Mouse (Mus musculus) lung, postnatal 0 days (tissue): ENCODE measurements around the gene Cobl. TPM values are rescaled to one million over a fixed set of nuclear protein-coding genes. Genes with fewer than 3 reads are reported as not detected.

Experiments used
- ATAC-seq: fragments of 200-750 bp; cut with Nextera tagmentation; 2 replicates; pipeline ENCODE4 v1.8.0; 2017; ENCODE audit warnings: moderate library complexity
- DNase-seq: peaks from one replicate; pipeline ENCODE4 v3.0.0-alpha.2; 2016; ENCODE audit warnings: low spot score
- H3K27ac ChIP-seq: fragments of 300-500 bp; sonication (generic); 2 replicates; pipeline ENCODE4 v1.5.1; 2014; ENCODE audit warnings: antibody characterized with exemption, mild to moderate bottlenecking, low read length, mixed read lengths
- H3K27me3 ChIP-seq: fragments of 300-500 bp; sonication (generic); replicated peaks from 2 replicates; pipeline ENCODE4 v1.6.1; 2014; ENCODE audit warnings: low read length, mixed read lengths; ENCODE audit not compliant: insufficient read depth
- H3K36me3 ChIP-seq: fragments of 300-500 bp; sonication (generic); 2 replicates; pipeline ENCODE4 v1.6.1; 2014; ENCODE audit warnings: low read length, mixed read lengths; ENCODE audit not compliant: insufficient read depth
- H3K4me1 ChIP-seq: fragments of 300-500 bp; sonication (generic); 2 replicates; pipeline ENCODE4 v1.6.1; 2014; ENCODE audit warnings: antibody characterized with exemption, low read depth, low read length, mixed read lengths; ENCODE audit not compliant: insufficient read depth
- H3K4me2 ChIP-seq: fragments of 300-500 bp; sonication (generic); replicated peaks from 2 replicates; pipeline ENCODE4 v1.6.1; 2014; ENCODE audit warnings: low read depth, mild to moderate bottlenecking, low read length, moderate library complexity, mixed read lengths
- H3K4me3 ChIP-seq: fragments of 300-500 bp; sonication (generic); 2 replicates; pipeline ENCODE4 v1.5.1; 2014; ENCODE audit warnings: low read depth, low read length
- H3K9ac ChIP-seq: fragments of 300-500 bp; sonication (generic); replicated peaks from 2 replicates; pipeline ENCODE4 v1.6.1; 2014; ENCODE audit warnings: low read depth, mild to moderate bottlenecking
- H3K9me3 ChIP-seq: fragments of 300-500 bp; sonication (generic); 2 replicates; pipeline ENCODE4 v1.6.1; 2016; ENCODE audit warnings: low read length, mixed read lengths
- CTCF ChIP-seq: IDR thresholded peaks from 2 replicates; pipeline ENCODE4 v1.5.1; 2016; ENCODE audit warnings: antibody characterized with exemption, mild to moderate bottlenecking
- EP300 ChIP-seq: IDR thresholded peaks from 2 replicates; pipeline ENCODE4 v1.6.1; 2016; ENCODE audit warnings: antibody characterized with exemption, mild to moderate bottlenecking, control low read depth
- WGBS: fragments of 180-500 bp; shearing (Covaris S2); extraction: QIAGEN DNeasy Blood & Tissue Kit; methylation state at CpG from one replicate; pipeline ENCODE4 v1.1.7; 2014; 5-methylcytosine and 5-hydroxymethylcytosine counted together
- polyA plus RNA-seq: library from polyadenylated mRNA; unstranded; fragments of >200 nt; fragmentation: Nextera tagmentation; extraction: Ambion mirVana; gene quantifications from 2 replicates; pipeline ENCODE4 v1.2.1, GENCODE M21; 2015

The Cobl gene
- 9.7 and 12.0 TPM in 2 replicates for polyA plus RNA-seq

GRCm38 (mm10) chr11:12464181-12465162 lies at the start of gene Cobl:
Gene Cobl, minus strand, starts transcription at chr11:12464960.
- peak within 1 kb of the TSS; percentile 62 for H3K4me3 ChIP-seq
- peaks cover 6% of the 10 kb centered on the region; the same call in 1 of the 2 replicates for H3K4me1 ChIP-seq
- peak within 1 kb of the TSS; percentile 88 for H3K4me2 ChIP-seq
- ATAC-seq (peak; percentile 87), DNase-seq (peak; percentile 72)
- TF ChIP-seq CTCF = no peak
- no peak for TF ChIP-seq EP300
- peak within 1 kb of the TSS; percentile 76 for H3K27ac ChIP-seq
- no peaks in the 10 kb centered on the region for H3K27me3 ChIP-seq
- no peaks in the 10 kb centered on the region for H3K9me3 ChIP-seq
- H3K9ac ChIP-seq = peak within 1 kb of the TSS; percentile 45
- H3K36me3 ChIP-seq = no peaks in the 10 kb centered on the region
- 1% methylated on average over 68 of the region's 89 CpGs for WGBS

DNA sequence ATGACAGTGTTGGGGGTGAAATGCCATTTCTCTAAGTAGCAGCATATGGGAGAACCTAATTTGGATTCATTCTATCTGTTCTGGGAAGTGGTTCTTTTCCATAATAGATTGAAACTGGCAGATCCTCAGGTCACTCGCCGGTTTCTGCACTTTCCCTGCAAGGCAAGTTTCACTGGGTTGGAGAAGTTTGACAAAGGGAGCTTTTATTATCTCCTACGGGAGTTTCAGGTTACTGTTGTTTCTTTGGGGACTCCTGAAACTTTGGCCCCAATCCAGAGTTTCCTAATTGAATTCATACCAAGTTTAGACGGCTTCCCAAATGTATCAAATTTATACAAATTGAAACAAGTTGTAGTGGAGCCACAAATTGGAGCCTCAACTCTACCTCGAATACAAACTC lies 49.0 kb upstream of the Cobl start:
- Histone ChIP-seq H3K27ac (no peak overlapping the region), H3K9me3 (no peaks in the 10 kb centered on the region), H3K27me3 (no peaks in the 10 kb centered on the region), H3K36me3 (no peaks in the 10 kb centered on the region), H3K4me2 (no peak overlapping the region), H3K4me1 (no peaks in the 10 kb centered on the region), H3K9ac (no peak overlapping the region), H3K4me3 (no peak overlapping the region)
- no peak for DNase-seq
- WGBS = 32% methylated on average over 5 of the region's 5 CpGs
- no peak for TF ChIP-seq EP300
- TF ChIP-seq CTCF = no peak
- no peak for ATAC-seq

DNA sequence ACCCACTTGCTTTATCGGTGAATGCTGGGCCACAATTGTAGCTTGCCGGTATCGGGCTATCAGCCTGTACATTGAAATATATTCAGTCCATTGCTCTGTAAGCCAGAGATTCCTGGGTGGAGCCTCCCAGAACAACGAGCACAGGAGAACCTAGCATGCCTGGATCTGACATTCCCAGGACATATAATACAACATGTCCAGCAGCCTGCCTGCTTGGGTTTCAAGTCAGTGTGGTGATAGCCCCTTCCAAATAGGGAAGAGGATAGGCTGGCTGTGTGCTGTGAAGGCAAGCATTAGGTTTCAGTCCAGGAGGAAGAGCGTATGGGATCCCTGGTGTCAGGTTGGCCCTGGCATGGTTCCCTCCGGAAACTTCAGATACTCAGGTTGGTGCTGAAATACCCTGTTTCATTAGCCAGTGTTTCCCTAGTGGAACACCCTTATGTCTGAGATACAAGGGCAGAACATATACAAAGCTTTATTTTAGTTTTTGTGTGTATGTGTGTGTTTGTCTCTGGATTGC lies 41.7 kb upstream of the Cobl start:
- WGBS = 88% methylated on average over 6 of the region's 6 CpGs
- no peak for ATAC-seq
- Histone ChIP-seq H3K27ac (no peak overlapping the region), H3K4me3 (no peak overlapping the region), H3K36me3 (no peaks in the 10 kb centered on the region), H3K9ac (no peak overlapping the region), H3K4me2 (no peak overlapping the region), H3K27me3 (no peaks in the 10 kb centered on the region), H3K4me1 (no peaks in the 10 kb centered on the region), H3K9me3 (no peaks in the 10 kb centered on the region)
- no peak for DNase-seq
- TF ChIP-seq EP300 = no peak
- no peak for TF ChIP-seq CTCF

GRCm38 (mm10) chr11:12503756-12504155 lies 39.0 kb upstream of the Cobl start:
- no peak overlapping the region for H3K9ac ChIP-seq
- H3K4me2 ChIP-seq = no peak overlapping the region
- H3K36me3 ChIP-seq = no peaks in the 10 kb centered on the region
- ATAC-seq = no peak
- H3K4me1 ChIP-seq = no peaks in the 10 kb centered on the region
- TF ChIP-seq CTCF = no peak
- TF ChIP-seq EP300 = no peak
- WGBS = 70% methylated on average over 4 of the region's 4 CpGs
- DNase-seq = no peak
- H3K4me3 ChIP-seq = no peak overlapping the region
- no peak overlapping the region for H3K27ac ChIP-seq
- no peaks in the 10 kb centered on the region for H3K9me3 ChIP-seq
- no peaks in the 10 kb centered on the region for H3K27me3 ChIP-seq

GRCm38 (mm10) chr11:12501721-12502120 lies 37.0 kb upstream of the Cobl start:
- WGBS = 75% methylated on average over 3 of the region's 3 CpGs
- H3K4me3 ChIP-seq = no peak overlapping the region
- no peaks in the 10 kb centered on the region for H3K4me1 ChIP-seq
- H3K9ac ChIP-seq = no peak overlapping the region
- no peak overlapping the region for H3K27ac ChIP-seq
- DNase-seq (no peak), ATAC-seq (no peak)
- no peak overlapping the region for H3K4me2 ChIP-seq
- TF ChIP-seq EP300 = no peak
- TF ChIP-seq CTCF = no peak
- H3K36me3 ChIP-seq = no peaks in the 10 kb centered on the region
- no peaks in the 10 kb centered on the region for H3K27me3 ChIP-seq
- H3K9me3 ChIP-seq = no peaks in the 10 kb centered on the region

DNA sequence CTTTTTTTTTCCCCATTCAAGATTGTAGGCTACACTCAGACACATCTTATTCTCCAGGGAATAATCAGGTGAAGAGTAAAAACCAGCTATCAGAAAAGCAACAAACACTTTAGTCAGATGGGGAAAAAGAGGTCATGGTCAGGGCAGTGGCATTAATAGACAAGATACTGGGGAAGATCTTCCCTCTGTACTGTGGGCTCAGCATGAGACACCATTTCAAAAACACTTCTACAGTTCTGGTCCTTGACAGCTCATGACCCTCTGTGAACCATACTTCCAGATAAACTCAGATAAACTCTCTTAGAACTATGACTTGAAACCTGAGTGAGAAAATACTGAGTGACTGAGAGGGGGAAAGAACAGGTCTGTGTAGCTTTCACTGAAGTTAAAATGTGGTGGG lies 29.0 kb upstream of the Cobl start:
- ATAC-seq (no peak), DNase-seq (no peak)
- H3K27ac ChIP-seq = no peak overlapping the region
- no peak overlapping the region for H3K4me2 ChIP-seq
- no peaks in the 10 kb centered on the region for H3K27me3 ChIP-seq
- no peak for TF ChIP-seq CTCF
- no peak for TF ChIP-seq EP300
- no peaks in the 10 kb centered on the region for H3K9me3 ChIP-seq
- no peak overlapping the region for H3K9ac ChIP-seq
- H3K4me3 ChIP-seq = no peak overlapping the region
- H3K36me3 ChIP-seq = no peaks in the 10 kb centered on the region
- H3K4me1 ChIP-seq = no peaks in the 10 kb centered on the region
